Mouse (Mus musculus) lung, postnatal 0 days (tissue): ENCODE data around the gene Adamts18.

Experiments
- CTCF ChIP-seq: IDR thresholded peaks from 2 replicates; pipeline ENCODE4 v1.5.1; 2016; ENCODE audit warnings: antibody characterized with exemption, mild to moderate bottlenecking
- EP300 ChIP-seq: IDR thresholded peaks from 2 replicates; pipeline ENCODE4 v1.6.1; 2016; ENCODE audit warnings: antibody characterized with exemption, mild to moderate bottlenecking, control low read depth

GRCm38 (mm10) chr8:113853714-113854113 lies 5.2 kb upstream of the Adamts18 start:
- TF ChIP-seq EP300 (no peak), CTCF (no peak)
